Mouse (Mus musculus) olfactory bulb, adult 2 months (tissue): ENCODE measurements at regions not wholly inside any gene's neighbourhood (a gene's known extent, or its start where the extent isn't known, plus 50 kb on each side); places are given as distances from the start of the nearest gene placed in this dataset.

Source experiments
- CTCF ChIP-seq: fragments of 200-500 bp; IDR thresholded peaks from 2 replicates; pipeline ENCODE4 v1.5.1; 2012; ENCODE audit warnings: low read depth, mild to moderate bottlenecking, low read length, moderate library complexity; ENCODE audit not compliant: insufficient read depth
- POLR2A ChIP-seq: fragments of 200-500 bp; IDR thresholded peaks from 2 replicates; pipeline ENCODE4 v1.6.1; 2012; ENCODE audit warnings: mild to moderate bottlenecking, low read depth, low read length, moderate library complexity; ENCODE audit not compliant: insufficient read depth

DNA sequence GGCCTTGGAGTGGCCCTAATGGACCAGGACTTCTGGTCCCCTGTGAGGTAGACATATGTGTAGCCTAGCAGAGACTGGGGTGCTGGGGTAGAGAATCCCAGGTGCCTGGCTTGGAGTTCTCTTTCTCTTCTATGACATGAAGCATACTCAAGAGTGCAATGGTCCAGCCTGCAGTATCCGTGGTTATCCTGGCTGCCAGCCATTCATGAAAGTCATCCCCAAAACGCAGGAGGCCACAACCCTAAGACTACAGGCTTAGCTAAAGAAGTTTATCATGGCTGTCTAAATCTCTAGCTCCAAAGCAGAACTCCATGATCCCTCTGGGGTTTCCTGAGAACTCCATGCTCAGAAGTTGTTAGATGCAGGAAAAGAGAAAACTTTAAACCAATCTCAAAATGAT lies 117.0 kb downstream of the Chic2 start:
- TF ChIP-seq CTCF (no peak), POLR2A (no peak)
